Mouse (Mus musculus) c-Kit-positive CD71-positive TER-119-positive erythroid progenitor cells, embryonic 14.5 days (primary cell): ENCODE results near the gene Faim2.

Experiments used
- DNase-seq: peaks from one replicate; pipeline ENCODE4 v3.0.0-alpha.2; 2013; ENCODE audit warnings: low spot score

Gene Faim2

DNA sequence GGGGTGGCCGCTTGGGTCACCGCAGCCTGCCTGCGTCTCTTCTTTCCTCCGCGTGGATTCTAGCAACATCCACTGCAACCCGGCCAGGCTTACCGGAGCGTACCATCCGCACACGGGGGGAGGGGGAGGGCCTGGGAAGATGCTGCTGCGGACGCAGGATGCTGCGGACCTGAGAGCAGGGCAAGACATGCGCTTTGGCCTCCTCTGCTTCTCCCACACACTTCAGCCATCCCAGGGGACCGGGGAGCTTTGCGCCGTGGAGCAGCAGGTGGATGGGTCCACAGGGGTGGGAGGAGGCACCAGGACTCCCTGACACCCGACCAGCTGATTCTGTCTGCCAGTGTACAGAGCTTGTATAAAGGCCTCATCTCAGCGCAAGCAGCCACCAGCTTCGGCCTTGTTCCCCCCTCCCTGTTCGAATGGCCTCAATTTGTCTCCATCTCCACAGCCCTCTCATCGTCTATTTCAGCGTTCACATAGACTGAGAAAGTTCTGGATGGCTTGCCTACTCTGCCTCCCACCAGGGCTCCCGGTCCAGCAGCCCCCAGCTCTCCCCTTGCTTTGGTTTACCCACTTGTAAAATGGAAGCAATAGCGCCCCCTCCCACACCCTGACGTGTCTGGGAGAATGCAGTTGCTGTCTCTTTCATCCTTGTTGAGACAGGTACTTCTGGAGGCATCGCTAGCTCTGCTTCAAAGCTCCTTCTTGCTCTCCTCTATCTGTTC lies at the start of gene Faim2:
Faim2 (minus strand) TSS at position 537 of the 725 bp plus-strand sequence.
- no peak for DNase-seq

DNA sequence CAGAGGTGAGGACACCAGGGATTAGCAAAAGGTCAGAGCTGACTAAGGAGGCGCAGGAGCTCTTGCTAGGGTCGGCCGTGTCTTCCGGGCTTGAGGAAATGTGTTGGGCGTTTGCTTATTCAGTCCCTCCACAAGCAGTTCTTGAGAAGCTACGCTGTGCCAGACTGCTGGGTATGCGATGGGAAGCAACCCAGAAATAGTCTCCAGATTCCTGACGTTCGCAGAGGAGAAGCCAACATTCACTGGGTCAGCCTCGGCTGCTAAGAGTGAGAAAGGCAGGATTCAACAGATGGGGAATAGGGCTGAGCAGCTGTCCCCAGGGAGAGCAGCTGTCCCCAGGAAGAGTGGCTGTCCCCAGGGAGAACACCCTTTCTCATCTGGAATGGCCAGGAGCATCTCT lies 41.2 kb upstream of the Faim2 start:
- DNase-seq: no peak

DNA sequence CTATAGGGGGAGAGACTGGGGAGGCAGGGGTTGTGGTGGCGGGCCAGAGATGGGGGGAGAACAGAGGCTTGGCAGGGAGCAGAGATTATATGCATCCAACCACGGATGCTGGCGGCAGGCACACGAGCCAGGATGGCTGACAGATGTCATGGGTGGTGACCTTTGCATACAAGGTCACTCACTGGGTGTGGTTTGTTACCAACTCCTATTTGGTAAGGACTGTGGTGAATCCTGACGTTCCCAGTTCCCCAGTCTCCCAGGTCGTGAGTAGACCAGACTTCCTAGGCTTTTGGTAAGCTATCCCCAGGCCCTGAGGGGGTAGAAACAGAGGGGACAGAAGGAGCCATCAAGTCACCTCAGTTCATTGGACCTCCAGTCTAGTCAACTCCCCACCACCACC lies 40.7 kb upstream of the Faim2 start:
- no peak for DNase-seq

DNA sequence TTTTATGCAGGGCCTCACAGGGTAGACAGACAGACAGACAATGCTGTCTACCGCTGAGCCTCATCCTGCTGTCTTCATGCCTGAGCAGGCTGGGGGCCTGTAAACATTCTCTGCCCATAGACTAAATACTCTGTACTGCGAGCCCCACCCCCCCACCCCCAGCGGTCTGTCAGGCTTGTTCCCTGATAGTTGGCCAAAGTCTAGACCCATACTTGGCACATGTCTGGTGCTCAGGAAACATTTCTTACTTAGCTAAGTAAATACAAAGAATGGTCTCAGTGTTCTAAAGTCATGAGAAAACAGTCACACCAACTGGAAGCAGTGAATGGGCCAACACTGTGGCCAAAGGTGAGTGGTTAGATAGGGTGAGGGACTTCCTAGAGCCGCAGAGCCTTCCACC lies 39.4 kb upstream of the Faim2 start:
- no peak for DNase-seq

DNA sequence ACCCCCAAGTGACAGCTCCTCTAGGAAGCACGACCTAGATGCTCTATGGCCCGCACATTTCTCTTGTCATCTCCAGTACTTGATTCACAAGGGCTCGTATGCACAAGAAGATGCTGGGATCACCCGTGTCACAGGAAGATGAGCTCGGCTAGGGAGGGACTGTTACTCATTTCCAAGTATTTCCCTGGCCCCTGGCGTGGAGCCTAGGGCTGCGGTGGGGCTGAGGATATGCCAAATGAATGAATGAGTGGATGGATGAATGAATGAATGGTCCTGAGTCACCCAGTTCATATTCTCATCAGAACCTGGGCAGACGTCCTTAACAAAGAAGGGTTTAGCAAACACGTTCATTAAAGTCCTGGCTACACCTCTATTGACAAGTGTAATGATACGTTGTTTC lies 32.3 kb upstream of the Faim2 start:
- no peak for DNase-seq

DNA sequence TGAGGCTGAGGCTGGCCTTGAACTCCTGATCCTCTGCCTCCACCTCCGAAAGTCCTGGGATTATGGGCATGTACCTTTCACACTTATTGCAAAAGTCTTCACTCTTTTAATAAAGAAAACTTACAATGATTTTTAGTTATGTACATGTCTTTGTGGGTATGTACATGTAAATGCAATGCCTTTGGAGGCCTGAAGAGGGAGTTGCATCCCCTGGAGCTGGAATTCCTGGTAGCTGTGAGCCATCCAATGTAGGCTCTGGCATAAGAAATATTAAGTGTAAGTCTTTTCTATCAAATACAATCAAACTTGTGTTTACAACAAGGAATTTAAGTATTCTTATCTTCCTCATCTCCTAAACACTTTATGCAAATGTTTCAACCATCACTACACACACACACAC lies 31.0 kb upstream of the Faim2 start:
- DNase-seq: no peak

DNA sequence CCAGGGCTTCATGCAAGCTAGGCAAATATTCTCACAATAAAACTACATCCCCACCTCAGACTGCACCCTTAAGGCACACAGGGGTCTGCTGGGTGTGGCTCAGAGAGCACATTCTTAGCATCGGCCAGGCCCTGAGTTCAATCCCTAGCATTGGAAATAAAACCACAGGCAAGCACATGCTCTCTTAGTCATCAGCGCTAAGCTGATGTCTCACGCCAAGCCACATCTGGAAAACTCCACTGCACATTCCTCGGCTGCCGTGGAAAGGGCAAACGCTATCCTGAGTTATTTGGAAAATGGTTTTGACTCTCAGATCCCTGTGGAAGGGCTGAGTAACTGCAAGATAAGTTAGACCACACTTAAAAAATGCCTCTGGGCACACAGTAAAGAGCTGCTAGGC lies 25.8 kb upstream of the Faim2 start:
- no peak for DNase-seq

DNA sequence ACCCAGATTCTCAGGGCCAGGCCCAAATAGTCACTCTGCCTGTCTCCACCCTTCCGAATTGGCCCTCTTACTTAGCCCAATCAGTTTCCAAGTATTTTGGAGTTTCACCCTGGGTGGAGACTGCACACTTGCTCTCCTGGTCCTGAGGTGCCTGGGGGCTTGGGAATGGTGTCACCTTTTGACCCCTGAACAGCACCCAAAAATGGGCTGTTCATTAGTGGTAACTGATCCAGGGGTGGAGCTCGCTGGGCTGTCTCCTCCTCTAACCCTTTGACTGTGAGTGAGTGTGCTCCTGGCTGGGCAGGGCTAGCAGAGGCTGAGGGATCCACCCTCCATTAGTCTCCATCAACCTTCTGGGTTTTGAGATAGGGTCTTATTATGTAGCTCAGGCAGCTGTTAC lies 21.9 kb upstream of the Faim2 start:
- no peak for DNase-seq

DNA sequence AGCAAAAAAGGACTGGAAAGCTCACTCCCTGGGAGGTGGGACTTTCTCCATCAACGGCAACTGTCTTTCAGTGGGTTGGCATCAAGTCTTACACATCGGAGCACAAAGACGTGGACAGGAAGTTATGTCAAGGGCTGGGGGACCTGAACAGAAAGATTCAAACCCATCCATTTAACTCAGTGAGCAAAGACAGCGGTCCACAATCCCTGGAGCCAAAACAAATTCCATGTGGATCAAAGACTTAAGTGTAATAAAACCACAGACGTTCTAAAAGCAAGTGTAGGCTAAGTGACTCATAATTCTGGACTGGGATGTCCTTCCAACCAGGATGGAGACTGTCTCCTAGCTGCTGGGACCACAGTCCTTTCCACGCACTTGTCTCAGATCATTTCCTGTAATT lies 19.8 kb upstream of the Faim2 start:
- DNase-seq: no peak

DNA sequence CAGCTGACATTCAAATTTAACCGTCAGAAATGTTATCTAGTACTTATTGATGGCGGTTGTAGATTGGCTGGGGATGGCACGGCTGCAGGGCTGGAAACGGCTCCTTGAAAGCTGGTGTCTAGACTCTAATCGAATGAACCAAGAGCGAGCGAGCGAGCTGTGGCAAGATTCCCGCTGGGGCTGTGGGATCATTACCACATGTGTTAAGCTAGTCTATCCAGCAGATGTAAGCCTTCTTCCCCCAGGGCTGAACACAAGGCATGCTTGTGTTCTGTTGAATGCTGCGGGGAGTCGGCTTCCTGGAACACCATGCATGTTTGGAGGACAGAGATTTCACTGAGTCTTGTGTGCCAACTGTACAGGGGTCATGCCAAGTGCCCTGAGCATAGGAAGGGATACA lies 18.6 kb upstream of the Faim2 start:
- no peak for DNase-seq

DNA sequence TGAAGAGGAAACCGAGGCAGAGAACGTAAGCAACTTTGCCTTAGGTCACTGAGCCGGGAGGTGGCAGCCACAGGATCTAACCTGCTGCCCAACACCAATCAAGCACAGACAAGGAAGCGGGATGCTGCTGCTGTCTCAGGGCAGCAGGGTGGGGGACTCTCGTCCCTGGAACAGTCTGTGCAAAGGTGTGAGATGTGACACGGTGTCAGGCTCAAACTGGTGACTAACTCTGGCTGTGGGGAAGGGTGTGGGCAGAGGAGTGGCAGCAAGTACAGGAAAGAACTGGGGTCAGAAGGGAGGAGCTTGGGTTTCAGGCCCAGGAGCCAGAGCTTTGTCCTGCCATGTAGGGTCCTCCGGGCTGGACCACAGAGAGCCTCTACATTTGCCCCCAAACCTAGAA lies 16.1 kb upstream of the Faim2 start:
- no peak for DNase-seq

DNA sequence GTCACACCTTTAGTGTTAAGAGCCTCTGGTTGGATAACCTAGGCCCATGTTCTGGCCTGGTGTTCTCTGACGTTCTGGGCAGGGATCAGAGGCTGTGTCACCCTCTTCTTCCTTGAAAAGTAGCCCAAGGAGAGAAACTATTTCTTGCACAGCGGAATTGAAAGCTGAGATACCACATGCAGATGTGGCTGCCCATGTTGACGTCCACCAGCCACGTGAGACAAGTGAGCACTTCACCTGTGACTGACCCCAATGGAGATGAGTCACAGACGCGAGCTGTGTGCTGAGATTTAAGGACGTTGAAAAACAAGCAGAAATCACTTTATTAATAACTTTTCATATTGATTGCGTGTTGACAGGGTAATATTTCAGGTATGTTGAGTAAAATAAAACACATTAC lies 11.9 kb upstream of the Faim2 start:
- DNase-seq: no peak

DNA sequence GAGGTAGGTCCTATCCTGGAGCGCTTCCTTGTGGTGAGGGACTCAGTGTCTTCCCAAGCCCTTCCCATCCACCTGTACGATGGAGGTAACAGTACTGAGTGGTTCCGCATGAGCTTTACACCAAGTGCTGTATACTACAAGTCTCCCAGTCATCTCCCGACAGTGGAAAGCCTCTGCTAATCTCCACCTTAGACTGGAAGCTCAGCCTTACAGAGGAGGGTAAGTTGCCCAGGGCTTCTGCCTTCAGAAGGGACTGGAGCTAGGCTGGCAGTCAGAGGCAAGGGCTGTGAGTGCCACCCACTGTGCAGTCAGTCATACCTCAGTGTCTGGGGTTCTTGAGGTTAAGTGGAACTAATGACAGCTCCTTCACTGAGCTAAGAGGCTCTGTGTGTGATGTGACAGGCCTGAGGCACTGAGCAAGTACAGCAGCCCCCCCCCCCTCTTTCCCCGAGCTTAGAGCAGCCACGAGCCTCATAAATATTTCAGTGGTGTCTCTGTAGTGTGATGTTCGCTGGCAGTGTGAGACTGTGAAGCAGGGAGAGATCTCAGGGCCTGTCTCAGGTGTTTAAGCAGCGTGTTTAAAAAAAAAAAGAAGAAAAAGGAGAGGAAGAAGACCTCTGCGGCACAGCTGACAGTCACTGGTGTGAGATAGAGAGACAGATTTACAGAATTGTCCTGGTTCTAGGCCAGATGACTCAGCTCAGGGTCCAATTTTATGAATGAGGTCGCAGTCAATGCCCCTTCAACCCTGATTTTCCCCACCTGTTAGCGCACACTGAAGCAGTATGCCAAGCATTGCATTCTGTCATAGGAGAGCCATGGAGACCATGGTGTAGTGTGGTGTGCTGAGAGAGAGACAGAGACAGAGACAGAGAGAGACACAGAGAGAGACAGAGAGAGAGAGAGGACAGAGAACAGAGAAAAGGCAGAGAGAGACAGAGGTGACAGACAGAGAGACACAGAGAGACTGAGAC lies 9.2 kb upstream of the Faim2 start:
- DNase-seq: no peak

DNA sequence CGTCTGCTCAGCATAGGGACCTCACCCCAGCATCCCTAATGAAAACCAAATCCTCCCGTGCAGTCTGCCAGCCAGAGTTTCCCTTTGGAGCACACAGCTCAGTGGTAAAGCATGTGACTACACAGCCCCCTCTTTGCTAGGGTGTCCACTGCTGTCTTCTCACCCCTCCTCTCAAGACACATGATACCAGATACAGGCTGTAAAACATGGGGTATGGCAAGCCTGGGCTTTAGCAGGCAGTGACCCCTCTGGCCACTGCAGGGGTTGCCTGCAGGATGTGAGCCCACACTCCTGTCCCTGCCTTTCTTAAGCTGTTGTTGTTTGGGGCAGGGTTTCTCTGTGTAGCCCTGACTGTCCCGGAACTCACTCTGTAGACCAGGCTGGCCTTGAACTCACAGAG lies 4.1 kb upstream of the Faim2 start:
- no peak for DNase-seq

DNA sequence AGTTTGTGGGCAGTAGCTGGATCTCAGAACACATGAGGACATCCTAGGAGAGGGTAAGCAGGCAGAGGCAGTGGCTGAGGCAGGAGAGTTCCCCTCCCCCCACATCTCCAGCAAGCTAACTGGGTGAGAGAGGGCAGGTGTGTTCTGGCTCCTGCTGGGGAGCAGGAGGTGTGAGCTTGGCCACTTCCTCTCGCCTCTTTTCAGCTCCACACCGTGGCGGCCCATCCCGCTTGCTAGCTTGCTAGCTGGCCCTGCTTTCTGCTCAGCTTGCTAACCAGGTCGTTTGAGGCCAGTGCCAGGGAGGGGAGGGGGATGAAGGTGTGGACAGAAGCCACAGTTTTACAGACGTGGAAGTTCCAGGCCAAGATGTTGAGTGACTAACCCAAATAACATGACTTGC lies 3.2 kb upstream of the Faim2 start:
- no peak for DNase-seq

DNA sequence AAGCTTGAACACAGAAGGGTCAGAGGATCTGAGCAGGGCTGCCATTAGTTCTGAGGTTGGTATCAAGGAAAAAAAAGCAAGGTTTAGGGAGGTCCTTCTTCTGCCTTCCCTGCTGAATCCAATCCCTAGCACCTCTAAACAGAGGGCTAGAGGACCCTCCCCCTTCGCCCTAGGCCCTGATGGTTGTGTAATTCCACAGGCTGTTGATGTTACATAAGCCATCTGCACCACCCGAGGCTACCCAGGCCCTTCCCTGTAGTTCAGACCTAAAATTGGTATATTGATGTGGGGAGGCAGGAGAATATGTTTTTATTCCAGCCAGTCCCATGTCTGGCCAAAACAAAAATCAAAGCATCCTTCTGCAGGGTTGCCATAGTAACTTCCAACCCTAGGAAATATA lies 1.3 kb downstream of the Faim2 start:
- DNase-seq: no peak

DNA sequence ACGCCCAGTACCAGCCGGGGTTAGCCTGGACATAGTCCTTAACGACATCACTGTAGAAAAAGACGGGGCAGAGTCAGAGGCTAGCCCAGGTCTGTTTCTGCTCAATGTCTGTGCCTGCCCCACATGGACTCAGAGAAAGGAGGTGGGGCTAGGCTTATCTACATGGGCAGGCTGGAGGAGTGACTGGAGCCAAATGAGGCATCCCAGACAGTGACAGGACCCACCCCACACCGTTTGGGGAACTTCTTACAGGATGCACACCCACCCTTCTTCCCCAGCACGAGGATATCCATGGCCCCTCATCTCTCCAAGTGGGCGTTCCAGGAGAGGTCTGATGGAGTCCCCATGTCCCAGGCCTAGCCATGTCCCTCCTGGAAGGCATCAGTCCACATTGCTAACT lies 7.7 kb downstream of the Faim2 start:
- no peak for DNase-seq

DNA sequence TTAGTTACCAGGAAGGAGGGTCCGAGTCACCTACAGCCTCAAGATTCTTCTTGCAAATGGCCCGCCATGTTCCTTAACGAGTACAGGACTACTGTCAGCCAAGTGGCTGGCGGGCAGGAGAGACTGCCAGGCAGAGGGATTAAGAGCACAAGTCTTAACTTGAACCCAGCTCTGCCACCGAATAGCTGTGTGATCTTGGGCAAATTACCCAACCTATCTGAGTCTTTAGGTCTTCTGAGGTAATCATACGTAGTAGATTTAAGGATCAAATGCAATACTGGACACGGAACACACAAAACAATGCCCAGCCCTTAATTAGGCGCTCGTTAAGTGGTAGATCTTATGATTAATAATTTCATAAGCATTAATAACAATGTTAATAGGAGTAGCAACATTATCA lies 8.3 kb downstream of the Faim2 start:
- DNase-seq: no peak

DNA sequence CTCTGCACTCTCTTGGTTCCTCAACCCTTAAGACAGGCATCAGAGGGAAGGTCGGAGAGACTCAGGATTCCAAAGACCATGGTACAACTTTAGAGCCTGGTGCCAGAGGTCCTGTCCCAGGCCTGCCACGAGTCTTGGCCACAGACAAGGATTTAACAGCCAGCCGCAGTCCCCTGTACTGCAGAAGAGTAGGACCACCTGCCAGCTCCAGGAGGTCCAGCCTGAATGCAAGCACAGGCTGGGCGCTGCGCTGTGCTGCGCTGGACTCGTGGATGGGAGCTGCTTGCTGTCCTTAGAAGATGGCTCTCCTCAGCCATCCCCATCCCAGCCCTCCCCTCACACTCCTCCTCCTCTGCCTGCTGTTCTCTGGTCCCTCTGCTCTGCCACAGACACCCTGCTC lies 10.2 kb downstream of the Faim2 start:
- no peak for DNase-seq

DNA sequence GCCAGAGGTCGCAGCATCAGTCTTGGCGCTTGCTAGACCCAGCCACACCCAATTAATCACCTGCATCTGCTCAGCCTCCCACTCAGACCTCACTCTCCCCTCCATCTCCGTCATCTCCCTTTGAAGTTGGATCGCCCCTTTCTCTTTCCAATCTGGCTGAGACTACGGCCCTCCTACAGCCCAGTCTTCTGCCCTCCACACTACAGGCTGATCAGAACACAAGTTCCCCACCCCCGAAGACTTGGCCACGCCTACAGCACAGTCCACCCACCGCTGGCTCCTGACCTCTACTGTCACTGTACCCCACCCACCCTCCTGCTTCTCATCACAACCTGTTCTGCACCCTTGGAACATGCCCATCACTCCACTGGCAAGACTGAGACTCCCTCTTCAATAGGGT lies 11.2 kb downstream of the Faim2 start:
- no peak for DNase-seq

DNA sequence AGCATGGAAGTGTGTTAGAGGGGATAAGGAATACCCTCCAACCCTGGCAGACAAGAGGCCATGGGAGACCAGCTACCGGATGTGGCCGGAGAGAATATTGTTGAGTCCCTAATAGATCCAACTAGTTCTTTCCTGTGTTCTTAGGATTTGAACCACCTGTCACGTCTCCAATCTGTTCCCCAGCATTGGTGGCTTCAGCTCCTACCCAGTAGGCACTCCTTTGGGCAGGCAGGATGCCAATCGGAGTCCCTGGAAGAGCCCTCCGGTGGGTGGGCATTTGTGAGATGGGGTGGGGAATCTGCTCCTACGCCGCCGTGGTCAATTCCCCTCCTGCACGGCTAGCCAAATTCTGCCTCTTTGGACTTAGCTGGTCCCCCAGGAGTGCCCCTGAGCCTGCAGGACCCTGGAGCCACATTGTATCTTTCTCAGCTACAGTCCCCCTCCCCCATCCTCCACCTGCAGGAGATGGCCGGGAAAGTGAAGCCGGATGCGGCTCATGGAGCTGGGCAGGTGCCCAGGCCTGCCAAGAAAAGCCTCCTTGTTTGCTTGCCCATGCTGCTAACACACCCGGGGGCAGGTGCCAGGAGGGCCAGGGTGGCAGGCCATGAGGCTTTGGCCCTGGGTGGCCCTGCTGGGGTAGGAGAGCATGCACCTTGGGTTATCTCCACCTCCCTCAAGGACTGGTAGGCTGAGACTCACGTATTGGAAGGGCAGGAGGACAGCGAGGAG lies 16.0 kb downstream of the Faim2 start:
- DNase-seq: no peak

DNA sequence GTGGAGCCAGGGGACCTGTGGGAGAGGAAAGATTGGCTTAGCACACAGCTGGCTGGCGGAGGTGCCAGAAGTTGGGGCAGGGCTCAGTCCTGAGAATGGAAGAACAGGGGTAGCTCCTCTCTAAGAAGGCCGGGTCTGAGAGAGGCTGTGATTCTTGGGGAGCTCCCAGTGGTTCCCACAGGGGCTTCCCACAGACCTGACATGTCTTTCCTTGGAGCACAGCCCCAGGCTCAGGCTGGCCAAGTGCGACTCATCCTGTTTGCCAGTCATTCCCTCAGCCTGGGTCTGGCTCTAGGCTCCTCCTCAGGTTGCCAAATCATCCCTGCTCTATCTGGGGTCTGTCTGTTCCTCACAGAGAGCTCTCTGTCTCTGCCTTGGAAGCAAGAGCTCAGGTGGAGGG lies 17.3 kb downstream of the Faim2 start:
- DNase-seq: no peak

DNA sequence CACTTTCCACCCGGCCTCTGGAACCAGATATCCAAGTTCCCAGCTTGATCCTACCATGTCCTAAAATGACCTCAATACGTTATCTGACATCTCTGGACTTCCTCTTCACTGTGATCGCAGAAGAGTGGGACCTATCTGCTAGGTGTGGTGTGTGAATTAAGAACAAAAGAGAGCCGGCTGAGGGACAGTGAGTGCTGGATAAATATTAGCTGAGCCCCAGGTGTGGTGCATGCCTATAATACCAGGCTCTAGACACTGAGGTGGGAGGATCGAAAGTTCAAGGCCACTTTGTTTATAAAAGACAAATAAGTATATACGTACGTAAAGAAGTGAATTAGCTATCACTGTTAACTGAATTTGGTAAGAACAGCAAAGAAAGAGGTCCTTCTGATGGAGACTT lies 18.1 kb downstream of the Faim2 start:
- no peak for DNase-seq
